Mouse (Mus musculus) lung, embryonic 16.5 days (tissue): Measurements from ENCODE around the gene Gba2. TPM values are rescaled to one million over a fixed set of nuclear protein-coding genes. Genes with fewer than 3 reads are reported as not detected.

Source experiments
- ATAC-seq: fragments of 200-750 bp; cut with Nextera tagmentation; 2 replicates; pipeline ENCODE4 v1.8.0; 2017; ENCODE audit warnings: low read depth, mild to moderate bottlenecking, moderate library complexity
- H3K27ac ChIP-seq: fragments of 300-500 bp; sonication (generic); 2 replicates; pipeline ENCODE4 v1.5.1; 2014; ENCODE audit warnings: mild to moderate bottlenecking, control low read depth, low read length
- H3K27me3 ChIP-seq: fragments of 300-500 bp; sonication (generic); 2 replicates; pipeline ENCODE4 v1.6.1; 2014; ENCODE audit warnings: low read depth, low read length, mixed read lengths; ENCODE audit not compliant: control insufficient read depth, insufficient read depth
- H3K36me3 ChIP-seq: fragments of 300-500 bp; sonication (generic); 2 replicates; pipeline ENCODE4 v1.6.1; 2014; ENCODE audit warnings: low read length; ENCODE audit not compliant: control insufficient read depth, insufficient read depth
- H3K4me1 ChIP-seq: fragments of 300-500 bp; sonication (generic); replicated peaks from 2 replicates; pipeline ENCODE4 v1.6.1; 2014; ENCODE audit warnings: low read length, mixed read lengths; ENCODE audit not compliant: control insufficient read depth, insufficient read depth
- H3K4me2 ChIP-seq: fragments of 300-500 bp; sonication (generic); 2 replicates; pipeline ENCODE4 v1.6.1; 2014; ENCODE audit warnings: low read depth, low read length, control low read depth
- H3K4me3 ChIP-seq: fragments of 300-500 bp; sonication (generic); 2 replicates; pipeline ENCODE4 v1.5.1; 2014; ENCODE audit warnings: mild to moderate bottlenecking, low read length, control low read depth
- H3K9ac ChIP-seq: fragments of 300-500 bp; sonication (generic); 2 replicates; pipeline ENCODE4 v1.6.1; 2014; ENCODE audit warnings: low read length, control low read depth
- H3K9me3 ChIP-seq: fragments of 300-500 bp; sonication (generic); 2 replicates; pipeline ENCODE4 v1.6.1; 2016; ENCODE audit warnings: low read length; ENCODE audit not compliant: control insufficient read depth
- WGBS: fragments of 180-500 bp; shearing (Covaris S2); extraction: QIAGEN DNeasy Blood & Tissue Kit; methylation state at CpG from one replicate; pipeline ENCODE4 v1.1.7; 2014; 5-methylcytosine and 5-hydroxymethylcytosine counted together
- polyA plus RNA-seq: library from polyadenylated mRNA; unstranded; fragments of >200 nt; fragmentation: Nextera tagmentation; extraction: Ambion mirVana; gene quantifications from 2 replicates; pipeline ENCODE4 v1.2.1, GENCODE M21; 2015

Gene Gba2
- polyA plus RNA-seq, 1 experiment from 2014 or later: 21.3 TPM

- H3K9ac ChIP-seq: no peak within 1 kb of the TSS
- no peaks in the 10 kb centered on the region for H3K27me3 ChIP-seq
- H3K27ac ChIP-seq: no peak within 1 kb of the TSS
- 60% methylated on average over 12 of the region's 12 CpGs for WGBS
- H3K4me2 ChIP-seq: no peak within 1 kb of the TSS
- H3K9me3 ChIP-seq: no peaks in the 10 kb centered on the region
- peaks cover 25% of the 10 kb centered on the region for H3K36me3 ChIP-seq
- H3K4me3 ChIP-seq: no peak within 1 kb of the TSS
- H3K4me1 ChIP-seq: peaks cover 2% of the 10 kb centered on the region
- ATAC-seq: no peak
Measured at GRCm38 (mm10) chr4:43584444-43585416, 6.1 kb upstream of the Gba2 start, which contains the start of gene Msmp. Gene Msmp (minus strand): TSS chr4:43584494.

GRCm38 (mm10) chr4:43583421-43583820, 4.7 kb upstream of the Gba2 start:
- 65% methylated on average over 7 of the region's 7 CpGs for WGBS
- H3K4me2 ChIP-seq: no peak overlapping the region
- no peak overlapping the region for H3K9ac ChIP-seq
- peaks cover 25% of the 10 kb centered on the region for H3K36me3 ChIP-seq
- H3K27me3 ChIP-seq: no peaks in the 10 kb centered on the region
- no peaks in the 10 kb centered on the region for H3K9me3 ChIP-seq
- no peak overlapping the region for H3K4me3 ChIP-seq
- H3K4me1 ChIP-seq: peaks cover 7% of the 10 kb centered on the region
- H3K27ac ChIP-seq: no peak overlapping the region
- no peak for ATAC-seq

GRCm38 (mm10) chr4:43582241-43582640, 3.6 kb upstream of the Gba2 start:
- H3K4me3 ChIP-seq: no peak overlapping the region
- no peak for ATAC-seq
- WGBS: 84% methylated on average over 5 of the region's 5 CpGs
- peaks cover 25% of the 10 kb centered on the region for H3K36me3 ChIP-seq
- no peak overlapping the region for H3K4me2 ChIP-seq
- no peaks in the 10 kb centered on the region for H3K9me3 ChIP-seq
- peaks cover 14% of the 10 kb centered on the region for H3K4me1 ChIP-seq
- H3K27me3 ChIP-seq: no peaks in the 10 kb centered on the region
- no peak overlapping the region for H3K9ac ChIP-seq
- no peak overlapping the region for H3K27ac ChIP-seq

- Histone ChIP-seq H3K4me3 (no peak overlapping the region), H3K27me3 (no peaks in the 10 kb centered on the region), H3K4me2 (no peak overlapping the region), H3K36me3 (peaks cover 25% of the 10 kb centered on the region), H3K9me3 (no peaks in the 10 kb centered on the region), H3K27ac (no peak overlapping the region), H3K4me1 (peaks cover 21% of the 10 kb centered on the region), H3K9ac (no peak overlapping the region)
- 91% methylated on average over 12 of the region's 12 CpGs for WGBS
- no peak for ATAC-seq
Measured at GRCm38 (mm10) chr4:43581381-43581780, 2.7 kb upstream of the Gba2 start.

- no peak overlapping the region for H3K9ac ChIP-seq
- H3K27me3 ChIP-seq: no peaks in the 10 kb centered on the region
- H3K4me2 ChIP-seq: no peak overlapping the region
- peaks cover 21% of the 10 kb centered on the region for H3K4me1 ChIP-seq
- no peaks in the 10 kb centered on the region for H3K9me3 ChIP-seq
- no peak for ATAC-seq
- H3K4me3 ChIP-seq: no peak overlapping the region
- H3K36me3 ChIP-seq: peaks cover 25% of the 10 kb centered on the region
- 87% methylated on average over 5 of the region's 5 CpGs for WGBS
- H3K27ac ChIP-seq: no peak overlapping the region
Measured at GRCm38 (mm10) chr4:43580721-43581120, 2.0 kb upstream of the Gba2 start.

- peaks cover 24% of the 10 kb centered on the region for H3K4me1 ChIP-seq
- peak overlapping the region; percentile 90 for H3K9ac ChIP-seq
- no peak for ATAC-seq
- H3K9me3 ChIP-seq: no peaks in the 10 kb centered on the region
- H3K4me3 ChIP-seq: peak overlapping the region; percentile 74
- peak overlapping the region; percentile 93 for H3K4me2 ChIP-seq
- no peak overlapping the region for H3K27ac ChIP-seq
- H3K27me3 ChIP-seq: no peaks in the 10 kb centered on the region
- 70% methylated on average over 6 of the region's 6 CpGs for WGBS
- H3K36me3 ChIP-seq: peaks cover 25% of the 10 kb centered on the region
Measured at GRCm38 (mm10) chr4:43579731-43580130, 1.1 kb upstream of the Gba2 start.

GRCm38 (mm10) chr4:43579256-43579655, 583 bp upstream of the Gba2 start:
- H3K9me3 ChIP-seq: no peaks in the 10 kb centered on the region
- H3K4me3 ChIP-seq: peak overlapping the region; percentile 74
- 3% methylated on average over 10 of the region's 10 CpGs for WGBS
- H3K4me1 ChIP-seq: peaks cover 24% of the 10 kb centered on the region
- H3K36me3 ChIP-seq: peaks cover 25% of the 10 kb centered on the region
- no peaks in the 10 kb centered on the region for H3K27me3 ChIP-seq
- ATAC-seq: no peak
- peak overlapping the region; percentile 93 for H3K4me2 ChIP-seq
- peak overlapping the region; percentile 90 for H3K9ac ChIP-seq
- H3K27ac ChIP-seq: peak overlapping the region; percentile 89

GRCm38 (mm10) chr4:43577237-43577881, 1.3 kb downstream of the Gba2 start:
- peaks cover 24% of the 10 kb centered on the region for H3K4me1 ChIP-seq
- peak overlapping the region; percentile 90 for H3K9ac ChIP-seq
- 32% methylated on average over 8 of the region's 8 CpGs for WGBS
- H3K4me3 ChIP-seq: peak overlapping the region; percentile 74
- peak overlapping the region; percentile 93 for H3K4me2 ChIP-seq
- H3K9me3 ChIP-seq: no peaks in the 10 kb centered on the region
- no peak overlapping the region for H3K27ac ChIP-seq
- no peaks in the 10 kb centered on the region for H3K27me3 ChIP-seq
- H3K36me3 ChIP-seq: peaks cover 21% of the 10 kb centered on the region
- ATAC-seq: no peak

GRCm38 (mm10) chr4:43575356-43575755, 3.3 kb downstream of the Gba2 start:
- H3K27ac ChIP-seq: no peak overlapping the region
- no peaks in the 10 kb centered on the region for H3K9me3 ChIP-seq
- no peak for ATAC-seq
- peaks cover 24% of the 10 kb centered on the region for H3K4me1 ChIP-seq
- no peak overlapping the region; the same call in 1 of the 2 replicates for H3K4me2 ChIP-seq
- no peak overlapping the region for H3K4me3 ChIP-seq
- WGBS: 73% methylated on average over 2 of the region's 2 CpGs
- H3K9ac ChIP-seq: no peak overlapping the region
- no peaks in the 10 kb centered on the region for H3K27me3 ChIP-seq
- peaks cover 14% of the 10 kb centered on the region; the same call in 1 of the 2 replicates for H3K36me3 ChIP-seq
